Mouse (Mus musculus): ENCODE results near the gene Ciart. TPM values are rescaled to one million over a fixed set of nuclear protein-coding genes. Genes with fewer than 3 reads are reported as not detected.

Ciart gene
- total and polyA plus RNA-seq, 3 experiments: 1.0 to 5.1 (median 1.0) TPM

DNA sequence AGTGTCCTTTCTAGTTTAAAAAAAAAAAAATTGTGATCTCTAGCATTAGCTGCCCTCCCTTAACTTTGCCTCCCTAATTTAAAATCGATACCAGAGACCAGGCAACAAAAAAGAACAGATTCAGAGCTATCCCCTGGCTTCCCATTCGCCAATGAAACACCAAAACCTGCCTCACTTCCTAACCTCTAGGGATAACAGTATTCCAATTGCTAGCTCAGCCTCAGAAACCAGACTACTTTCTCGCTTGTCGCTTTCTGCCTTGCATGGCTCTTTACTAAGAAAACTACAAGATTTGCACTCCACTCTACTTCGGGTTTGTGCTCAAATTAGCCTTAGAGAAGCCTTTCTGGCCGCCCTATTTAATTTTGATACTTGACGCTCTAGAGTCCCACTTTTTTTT lies 25.9 kb downstream of the Ciart start:
- peak overlapping the region; percentile 38 for H3K4me2 ChIP-seq (ENCODE audit: insufficient read depth, low read depth, poor library complexity, severe bottlenecking)
- peak overlapping the region; percentile 26; the same call in 1 of the 2 replicates for H3K9ac ChIP-seq (ENCODE audit: insufficient read depth, low read depth)
- peaks cover 22% of the 10 kb centered on the region for H3K79me2 ChIP-seq (replicated peaks; ENCODE audit: control insufficient read depth, extremely low read depth, insufficient read depth, poor library complexity, severe bottlenecking)
- no peaks in the 10 kb centered on the region for H3K27me3 ChIP-seq (replicated peaks)
- peak overlapping the region in 1 of 3 experiments; percentile 78 for H3K4me3 ChIP-seq (replicated peaks in 1 of 3; ENCODE audit: low read depth in 2 of 3, low read length in 2 of 3, poor library complexity in 1 of 3)
- peaks cover 18 to 34% of the 10 kb centered on the region in 2 experiments for H3K36me3 ChIP-seq (replicated peaks in 1 of 2; ENCODE audit: control insufficient read depth in 1 of 2, insufficient read depth in 1 of 2, low read length in 1 of 2)
- H3K9me3 ChIP-seq (replicated peaks; ENCODE audit: low read length): no peaks in the 10 kb centered on the region
- H3K4me1 ChIP-seq (ENCODE audit: control insufficient read depth in 1 of 2, insufficient read depth in 2 of 2): peaks cover 0 to 13% of the 10 kb centered on the region in 2 experiments; a peak in 1 of 4 replicates
- TF ChIP-seq MAZ (IDR thresholded peaks at IDR 0.05; ENCODE audit: low read depth, low read length) (no peak), MEF2A (IDR thresholded peaks at IDR 0.05; ENCODE audit: borderline replicate concordance, low read depth, low read length) (no peak), RCOR1 (conservative IDR thresholded peaks at IDR 0.05; ENCODE audit: low read depth, low read length) (no peak), EP300 (IDR thresholded peaks at IDR 0.05; ENCODE audit: low read length) (no peak), IRF4 (IDR thresholded peaks at IDR 0.05; ENCODE audit: low read depth, low read length) (no peak)
- no peak for DNase-seq (ENCODE audit: extremely low read depth)
- in situ Hi-C loops (cut with MboI; ENCODE audit: low pct_ligation_motif_present, low pct_unique_long_range_greater_than_20kb, low sequenced_read_pairs) (loop anchor here (10.0 kb wide), 1 partner anchor 199 kb away; the partner anchor contains the start of gene Vps45), dilution Hi-C loops (cut with MboI; ENCODE audit: extremely low pct_ligation_motif_present, extremely low pct_unique_long_range_greater_than_20kb, low sequenced_read_pairs) (no loop called here)
- no peak overlapping the region for H3K27ac ChIP-seq (ENCODE audit: insufficient read depth, low read depth)

DNA sequence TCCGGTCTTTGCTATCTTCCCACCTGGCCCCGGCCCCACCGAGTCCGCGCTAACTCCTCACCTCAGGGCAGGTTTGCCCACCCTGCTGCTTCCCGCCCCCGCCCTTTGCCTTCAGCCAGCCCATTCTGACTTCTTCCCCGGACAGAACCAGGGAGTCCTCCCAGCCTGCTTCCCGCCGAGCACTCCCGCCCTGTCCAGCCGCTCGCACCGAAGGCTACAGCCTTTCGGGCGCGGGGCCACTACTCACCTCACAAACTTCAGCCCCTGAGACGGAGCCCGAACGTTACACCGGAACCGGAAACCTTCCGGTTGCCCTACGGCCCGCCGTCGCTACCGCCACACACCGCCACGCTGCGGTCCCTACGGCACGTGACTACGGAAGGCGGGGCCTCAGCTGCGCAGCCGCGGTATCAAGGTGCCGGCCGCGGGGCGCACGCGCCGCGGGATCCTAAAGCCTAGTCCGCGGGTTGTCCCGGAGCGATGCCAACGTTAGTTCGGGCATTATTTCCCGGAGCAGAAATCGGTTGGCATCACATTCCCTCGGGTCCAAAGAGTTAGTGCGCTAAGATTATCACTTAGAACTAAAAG lies 26.5 kb downstream of the Ciart start, which contains the start of gene Prpf3:
Gene Prpf3 (minus strand): TSS at position 384 of the 588 bp plus-strand sequence.
- H3K4me3 ChIP-seq (replicated peaks in 1 of 3; ENCODE audit: low read depth in 2 of 3, low read length in 2 of 3, poor library complexity in 1 of 3): peak within 1 kb of the TSS; percentile 74 to 95 (median 78)
- peak within 1 kb of the TSS; percentile 48; the same call in 1 of the 2 replicates for H3K27ac ChIP-seq (ENCODE audit: insufficient read depth, low read depth)
- peaks cover 23 to 37% of the 10 kb centered on the region in 2 experiments for H3K36me3 ChIP-seq (replicated peaks in 1 of 2; ENCODE audit: control insufficient read depth in 1 of 2, insufficient read depth in 1 of 2, low read length in 1 of 2)
- dilution Hi-C loops (cut with MboI; ENCODE audit: extremely low pct_ligation_motif_present, extremely low pct_unique_long_range_greater_than_20kb, low sequenced_read_pairs) (no loop called here), in situ Hi-C loops (cut with MboI; ENCODE audit: low pct_ligation_motif_present, low pct_unique_long_range_greater_than_20kb, low sequenced_read_pairs) (loop anchor here (10.0 kb wide), 1 partner anchor 199 kb away; the partner anchor contains the start of gene Vps45)
- H3K4me2 ChIP-seq (ENCODE audit: insufficient read depth, low read depth, poor library complexity, severe bottlenecking): peak within 1 kb of the TSS; percentile 61
- H3K9me3 ChIP-seq (replicated peaks; ENCODE audit: low read length): no peaks in the 10 kb centered on the region
- H3K4me1 ChIP-seq (ENCODE audit: control insufficient read depth in 1 of 2, insufficient read depth in 2 of 2): peaks cover 0 to 13% of the 10 kb centered on the region in 2 experiments; a peak in 1 of 4 replicates
- peak within 1 kb of the TSS; percentile 80 for H3K9ac ChIP-seq (ENCODE audit: insufficient read depth, low read depth)
- no peaks in the 10 kb centered on the region for H3K27me3 ChIP-seq (replicated peaks)
- H3K79me2 ChIP-seq (replicated peaks; ENCODE audit: control insufficient read depth, extremely low read depth, insufficient read depth, poor library complexity, severe bottlenecking): peaks cover 26% of the 10 kb centered on the region
- DNase-seq (ENCODE audit: extremely low read depth): peak; percentile 90
- peak; percentile 98 for TF ChIP-seq NELFE (IDR thresholded peaks at IDR 0.05; ENCODE audit: low read depth, low read length)
- TF ChIP-seq MAX (IDR thresholded peaks at IDR 0.05; ENCODE audit: low read length): peak; percentile 99
- TF ChIP-seq GABPA (IDR thresholded peaks at IDR 0.05; ENCODE audit: insufficient replicate concordance, low read depth, low read length): peak; percentile 7; the same call in 1 of the 2 replicates
- no peak for TF ChIP-seq JUND (conservative IDR thresholded peaks at IDR 0.05; ENCODE audit: low read depth, low read length)
- TF ChIP-seq ZMIZ1 (IDR thresholded peaks at IDR 0.05; ENCODE audit: low read depth, low read length): peak; percentile 84
- TF ChIP-seq E2F4 (IDR thresholded peaks at IDR 0.05; ENCODE audit: insufficient replicate concordance, low read depth, low read length): peak; percentile 80; the same call in 1 of the 2 replicates
- TF ChIP-seq MYC (IDR thresholded peaks at IDR 0.05; ENCODE audit: low read depth, low read length): peak; percentile 97
- peak; percentile 89 for TF ChIP-seq HCFC1 (IDR thresholded peaks at IDR 0.05; ENCODE audit: low read depth, low read length)
- TF ChIP-seq TBP (conservative IDR thresholded peaks at IDR 0.05; ENCODE audit: low read depth, low read length): peak; percentile 82
- peak; percentile 99 for TF ChIP-seq BHLHE40 (IDR thresholded peaks at IDR 0.05; ENCODE audit: low read depth, low read length)
- peak; percentile 37; the same call in 1 of the 2 replicates for TF ChIP-seq CHD2 (IDR thresholded peaks at IDR 0.05; ENCODE audit: low read length)
- peak; percentile 60; the same call in 1 of the 2 replicates for TF ChIP-seq IRF4 (IDR thresholded peaks at IDR 0.05; ENCODE audit: low read depth, low read length)
- TF ChIP-seq TCF12 (IDR thresholded peaks at IDR 0.05; ENCODE audit: low read depth, low read length): peak; percentile 94
- peak; percentile 98 for TF ChIP-seq POLR2A (IDR thresholded peaks at IDR 0.05; ENCODE audit: low read depth, low read length)
- TF ChIP-seq POLR2AphosphoS2 (IDR thresholded peaks at IDR 0.05; ENCODE audit: low read depth, low read length): peak; percentile 92
- no peak for TF ChIP-seq ZC3H11A (IDR thresholded peaks at IDR 0.05; ENCODE audit: low read depth, low read length)
- peak; percentile 48; the same call in 1 of the 2 replicates for TF ChIP-seq MAZ (IDR thresholded peaks at IDR 0.05; ENCODE audit: low read depth, low read length)
- TF ChIP-seq SMC3 (IDR thresholded peaks at IDR 0.05; ENCODE audit: low read depth, low read length): no peak
- no peak for TF ChIP-seq RAD21 (IDR thresholded peaks at IDR 0.05; ENCODE audit: low read depth, low read length)
- TF ChIP-seq SIN3A (IDR thresholded peaks at IDR 0.05; ENCODE audit: low read length): peak; percentile 93
- TF ChIP-seq ZKSCAN1 (IDR thresholded peaks at IDR 0.05; ENCODE audit: borderline replicate concordance, low read depth, low read length): no peak
- TF ChIP-seq MEF2A (IDR thresholded peaks at IDR 0.05; ENCODE audit: borderline replicate concordance, low read depth, low read length): peak; percentile 59; the same call in 1 of the 2 replicates
- TF ChIP-seq MXI1 (IDR thresholded peaks at IDR 0.05; ENCODE audit: low read depth, low read length): peak; percentile 84
- peak; percentile 92 for TF ChIP-seq ELF1 (IDR thresholded peaks at IDR 0.05; ENCODE audit: low read depth, low read length)
- peak; percentile 82; the same call in 1 of the 2 replicates for TF ChIP-seq KAT2A (IDR thresholded peaks at IDR 0.05; ENCODE audit: insufficient replicate concordance, low read length)
- no peak for TF ChIP-seq RCOR1 (conservative IDR thresholded peaks at IDR 0.05; ENCODE audit: low read depth, low read length)
- TF ChIP-seq ZNF384 (IDR thresholded peaks at IDR 0.05; ENCODE audit: low read depth, low read length): peak; percentile 83
- TF ChIP-seq ETS1 (conservative IDR thresholded peaks at IDR 0.05; ENCODE audit: low read depth, low read length): peak; percentile 34; the same call in 1 of the 2 replicates
- peak; percentile 97 for TF ChIP-seq USF1 (IDR thresholded peaks at IDR 0.05; ENCODE audit: low read depth, low read length)
